Mouse (Mus musculus) midbrain, embryonic 12.5 days (tissue): ENCODE measurements around the gene Exosc6. TPM values are rescaled to one million over a fixed set of nuclear protein-coding genes. Genes with fewer than 3 reads are reported as not detected.
"Not testable (repeated sequence)": the region's sequence is repeated elsewhere in the genome, so short reads cannot be mapped to it uniquely, and the experiment has no call there.

ENCODE experiments used
- ATAC-seq: fragments of 200-750 bp; cut with Nextera tagmentation; 2 replicates; pipeline ENCODE4 v1.8.0; 2017; ENCODE audit warnings: low read depth, moderate TSS enrichment, moderate library complexity; ENCODE audit not compliant: low FRiP score
- H3K27ac ChIP-seq: fragments of 300-500 bp; sonication (generic); replicated peaks from 2 replicates; pipeline ENCODE4 v1.5.1; 2016; ENCODE audit warnings: mild to moderate bottlenecking
- H3K27me3 ChIP-seq: fragments of 300-500 bp; sonication (generic); 2 replicates; pipeline ENCODE4 v1.6.1; 2016; ENCODE audit warnings: mild to moderate bottlenecking
- H3K36me3 ChIP-seq: fragments of 300-500 bp; sonication (generic); 2 replicates; pipeline ENCODE4 v1.6.1; 2016
- H3K4me1 ChIP-seq: fragments of 300-500 bp; sonication (generic); 2 replicates; pipeline ENCODE4 v1.6.1; 2016
- H3K4me2 ChIP-seq: fragments of 300-500 bp; sonication (generic); replicated peaks from 2 replicates; pipeline ENCODE4 v1.6.1; 2016; ENCODE audit warnings: mild to moderate bottlenecking, moderate library complexity
- H3K4me3 ChIP-seq: fragments of 300-500 bp; sonication (generic); 2 replicates; pipeline ENCODE4 v1.5.1; 2016; ENCODE audit warnings: mild to moderate bottlenecking
- H3K9ac ChIP-seq: fragments of 300-500 bp; sonication (generic); replicated peaks from 2 replicates; pipeline ENCODE4 v1.6.1; 2016; ENCODE audit warnings: mild to moderate bottlenecking, moderate library complexity
- H3K9me3 ChIP-seq: fragments of 300-500 bp; sonication (generic); 2 replicates; pipeline ENCODE4 v1.6.1; 2016; ENCODE audit warnings: mild to moderate bottlenecking
- WGBS: fragments of 180-500 bp; shearing (Covaris S2); methylation state at CpG from one replicate; pipeline ENCODE4 v1.1.7; 2016; 5-methylcytosine and 5-hydroxymethylcytosine counted together
- polyA plus RNA-seq: library from polyadenylated mRNA; unstranded; fragments of >200 nt; fragmentation: Nextera tagmentation; extraction: Ambion mirVana; gene quantifications from 2 replicates; pipeline ENCODE4 v1.2.1, GENCODE M21; 2016

Gene Exosc6
- polyA plus RNA-seq, result 0.60 TPM in 1 of 2 replicates, not detected in the other

GRCm38 (mm10) chr8:111056158-111056663 lies at the start of gene Exosc6:
Gene Exosc6, plus strand, starts transcription at chr8:111056339.
- peak; percentile 94 for ATAC-seq
- Histone ChIP-seq H3K27me3 (0 out of 2 replicates have a peak, but pooled peaks cover 5% of the 10 kb centered on the region), H3K4me3 (peak within 1 kb of the TSS; percentile 99), H3K4me1 (peaks cover 17% of the 10 kb centered on the region), H3K27ac (peak within 1 kb of the TSS; percentile 77), H3K9me3 (no peaks in the 10 kb centered on the region), H3K9ac (peak within 1 kb of the TSS; percentile 92), H3K4me2 (peak within 1 kb of the TSS; percentile 100), H3K36me3 (peaks cover 49% of the 10 kb centered on the region)
- under 1% methylated on average over 49 of the region's 68 CpGs for WGBS

DNA sequence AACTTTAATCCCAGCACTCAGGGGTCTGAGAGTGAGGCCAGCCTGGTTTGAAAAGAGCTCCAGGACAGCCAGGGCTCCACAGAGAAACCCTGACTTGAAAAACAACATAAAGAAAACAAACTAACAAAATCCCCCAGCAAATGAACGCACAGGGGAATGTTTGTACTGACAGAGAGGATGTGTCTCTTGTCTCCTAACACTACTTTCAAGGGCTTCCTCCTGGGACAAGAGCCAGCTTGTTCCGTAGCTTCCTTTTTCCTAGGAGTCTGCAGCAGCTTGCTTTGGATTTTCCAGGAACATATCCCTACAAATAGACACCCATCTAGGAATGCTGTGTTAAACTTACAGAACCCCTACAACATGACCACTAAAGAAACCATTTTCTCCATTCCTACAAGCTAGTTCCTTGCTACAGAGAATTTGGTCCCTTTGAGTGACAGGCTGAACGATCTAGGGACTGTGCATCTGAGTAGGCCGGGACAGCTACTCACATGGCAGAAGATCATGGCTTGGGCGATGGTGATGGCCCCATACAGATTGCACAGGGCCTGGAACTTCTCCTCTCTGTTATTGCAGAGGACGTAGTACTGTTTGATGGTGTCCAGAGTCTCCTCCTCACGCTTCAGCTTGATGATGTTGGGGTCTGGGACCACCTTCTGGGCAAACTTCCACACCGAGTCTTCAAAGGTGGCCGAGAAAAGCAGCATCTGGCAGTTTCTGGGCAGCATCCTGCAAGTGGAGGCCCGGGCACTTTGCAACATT lies 45.7 kb upstream of the Exosc6 start:
- H3K4me1 ChIP-seq, H3K9ac ChIP-seq, H3K4me3 ChIP-seq, H3K9me3 ChIP-seq, H3K27me3 ChIP-seq, H3K27ac ChIP-seq, ATAC-seq, H3K4me2 ChIP-seq: not testable (repeated sequence)
- peaks cover 41% of the 10 kb centered on the region for H3K36me3 ChIP-seq
- WGBS, result 93% methylated on average over 9 of the region's 10 CpGs

- not testable (repeated sequence) for H3K27ac ChIP-seq, ATAC-seq, H3K4me1 ChIP-seq, H3K9ac ChIP-seq, H3K36me3 ChIP-seq, H3K9me3 ChIP-seq, H3K4me2 ChIP-seq, H3K4me3 ChIP-seq
- 92% methylated on average over 2 of the region's 2 CpGs for WGBS
- peaks cover 15% of the 10 kb centered on the region; the same call in 1 of the 2 replicates for H3K27me3 ChIP-seq
These were observed 29.5 kb upstream of the Exosc6 start for GRCm38 (mm10) chr8:111026609-111027008.

- Histone ChIP-seq H3K9ac (peak overlapping the region; percentile 77), H3K36me3 (no peaks in the 10 kb centered on the region), H3K27me3 (peaks cover 19% of the 10 kb centered on the region; the same call in 1 of the 2 replicates), H3K9me3 (no peaks in the 10 kb centered on the region), H3K4me3 (peak overlapping the region; percentile 68), H3K4me1 (peaks cover 6% of the 10 kb centered on the region), H3K27ac (0 out of 2 replicates have a peak overlapping the region, but pooled peaks have one; percentile 39), H3K4me2 (peak overlapping the region; percentile 62)
- under 1% methylated on average over 31 of the region's 31 CpGs for WGBS
- peak; percentile 90 for ATAC-seq
These were observed 28.7 kb upstream of the Exosc6 start for GRCm38 (mm10) chr8:111027391-111027937.

DNA sequence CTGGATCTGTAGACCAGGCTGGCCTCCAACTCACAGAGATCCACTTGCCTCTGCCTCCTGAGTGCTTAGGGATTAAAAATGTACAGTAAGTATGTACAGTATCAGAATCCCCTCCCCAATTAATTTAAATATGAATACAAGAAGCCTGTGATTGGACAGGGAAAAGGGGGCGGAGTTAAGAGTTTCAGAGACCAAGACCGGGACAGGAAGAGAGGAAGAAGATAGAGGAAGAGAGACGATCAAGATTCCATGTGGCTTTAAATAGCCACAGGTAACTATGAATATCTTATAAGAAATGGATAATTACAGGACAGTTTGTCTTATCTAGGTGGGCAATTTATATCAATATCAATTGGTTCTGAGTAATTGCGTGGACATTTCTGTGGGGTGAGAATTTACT lies 26.6 kb upstream of the Exosc6 start:
- H3K27ac ChIP-seq, result no peak overlapping the region
- H3K9me3 ChIP-seq, result no peaks in the 10 kb centered on the region
- 65% methylated on average over 4 of the region's 4 CpGs for WGBS
- H3K4me2 ChIP-seq, result no peak overlapping the region
- no peak for ATAC-seq
- H3K27me3 ChIP-seq, result peaks cover 19% of the 10 kb centered on the region; the same call in 1 of the 2 replicates
- H3K36me3 ChIP-seq, result no peaks in the 10 kb centered on the region
- peaks cover 10% of the 10 kb centered on the region for H3K4me1 ChIP-seq
- no peak overlapping the region for H3K4me3 ChIP-seq
- H3K9ac ChIP-seq, result no peak overlapping the region

DNA sequence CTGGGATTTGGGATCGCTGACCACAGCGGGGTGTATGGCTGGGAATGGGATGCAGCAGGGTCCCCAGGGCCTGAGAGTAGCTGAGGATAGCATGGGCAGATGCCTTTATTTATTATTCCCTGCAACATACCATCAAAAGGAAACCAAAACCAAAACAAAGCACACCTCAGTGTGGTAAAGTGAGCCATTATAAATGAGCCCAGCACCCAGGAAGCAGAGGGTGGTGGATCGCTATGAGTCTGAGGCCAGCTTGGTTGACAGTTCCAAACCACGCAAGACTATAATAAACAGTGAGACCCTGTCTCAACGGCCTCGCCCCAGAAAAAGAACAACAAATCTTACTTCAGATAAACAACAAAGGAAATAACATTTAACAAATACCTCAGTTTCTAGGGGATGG lies 26.1 kb upstream of the Exosc6 start:
- H3K36me3 ChIP-seq, result no peaks in the 10 kb centered on the region
- H3K9me3 ChIP-seq, result no peaks in the 10 kb centered on the region
- peaks cover 15% of the 10 kb centered on the region for H3K4me1 ChIP-seq
- ATAC-seq, result no peak
- 87% methylated on average over 6 of the region's 6 CpGs for WGBS
- no peak overlapping the region for H3K9ac ChIP-seq
- no peak overlapping the region for H3K4me3 ChIP-seq
- peaks cover 19% of the 10 kb centered on the region; the same call in 1 of the 2 replicates for H3K27me3 ChIP-seq
- no peak overlapping the region for H3K4me2 ChIP-seq
- H3K27ac ChIP-seq, result no peak overlapping the region

DNA sequence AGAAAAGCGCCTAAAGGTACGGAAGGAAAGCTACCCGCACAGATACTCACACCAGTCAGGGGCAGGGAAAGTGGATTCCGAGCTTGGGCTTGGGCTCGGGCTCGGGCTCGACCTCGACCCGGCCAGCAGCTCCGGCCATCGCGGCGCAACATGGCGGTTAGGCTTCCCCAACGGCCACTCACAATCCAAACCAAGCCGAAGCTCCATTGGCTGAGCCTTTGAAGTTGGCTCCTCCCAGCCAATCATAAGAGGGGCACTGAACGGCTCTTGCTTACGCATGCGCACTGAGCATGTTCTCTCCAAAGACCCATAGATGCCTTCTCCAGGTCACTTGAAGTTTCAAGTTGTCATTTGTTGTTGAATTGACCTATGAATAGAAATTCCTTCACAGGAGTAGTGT lies 24.6 kb upstream of the Exosc6 start, which contains the start of gene Ddx19b:
Ddx19b (minus strand) TSS at position 180 of the 400 bp plus-strand sequence.
- ATAC-seq, result no peak
- peaks cover 4% of the 10 kb centered on the region for H3K36me3 ChIP-seq
- no peaks in the 10 kb centered on the region for H3K9me3 ChIP-seq
- H3K9ac ChIP-seq, result no peak within 1 kb of the TSS
- H3K27me3 ChIP-seq, result peaks cover 19% of the 10 kb centered on the region; the same call in 1 of the 2 replicates
- 92% methylated on average over 19 of the region's 19 CpGs for WGBS
- H3K27ac ChIP-seq, result no peak within 1 kb of the TSS
- peaks cover 27% of the 10 kb centered on the region for H3K4me1 ChIP-seq
- H3K4me3 ChIP-seq, result no peak within 1 kb of the TSS
- H3K4me2 ChIP-seq, result no peak within 1 kb of the TSS

- Histone ChIP-seq H3K36me3 (peaks cover 12% of the 10 kb centered on the region), H3K4me3 (peak within 1 kb of the TSS; percentile 77), H3K9me3 (no peaks in the 10 kb centered on the region), H3K27me3 (peaks cover 19% of the 10 kb centered on the region; the same call in 1 of the 2 replicates), H3K4me1 (peaks cover 24% of the 10 kb centered on the region), H3K9ac (peak within 1 kb of the TSS; percentile 76), H3K4me2 (peak within 1 kb of the TSS; percentile 69), H3K27ac (peak within 1 kb of the TSS; percentile 84)
- no peak for ATAC-seq
- WGBS, result 94% methylated on average over 7 of the region's 7 CpGs
These were observed 23.2 kb upstream of the Exosc6 start, which contains the start of gene Aars for GRCm38 (mm10) chr8:111032916-111033315. Gene Aars, plus strand, starts transcription at chr8:111033144.

DNA sequence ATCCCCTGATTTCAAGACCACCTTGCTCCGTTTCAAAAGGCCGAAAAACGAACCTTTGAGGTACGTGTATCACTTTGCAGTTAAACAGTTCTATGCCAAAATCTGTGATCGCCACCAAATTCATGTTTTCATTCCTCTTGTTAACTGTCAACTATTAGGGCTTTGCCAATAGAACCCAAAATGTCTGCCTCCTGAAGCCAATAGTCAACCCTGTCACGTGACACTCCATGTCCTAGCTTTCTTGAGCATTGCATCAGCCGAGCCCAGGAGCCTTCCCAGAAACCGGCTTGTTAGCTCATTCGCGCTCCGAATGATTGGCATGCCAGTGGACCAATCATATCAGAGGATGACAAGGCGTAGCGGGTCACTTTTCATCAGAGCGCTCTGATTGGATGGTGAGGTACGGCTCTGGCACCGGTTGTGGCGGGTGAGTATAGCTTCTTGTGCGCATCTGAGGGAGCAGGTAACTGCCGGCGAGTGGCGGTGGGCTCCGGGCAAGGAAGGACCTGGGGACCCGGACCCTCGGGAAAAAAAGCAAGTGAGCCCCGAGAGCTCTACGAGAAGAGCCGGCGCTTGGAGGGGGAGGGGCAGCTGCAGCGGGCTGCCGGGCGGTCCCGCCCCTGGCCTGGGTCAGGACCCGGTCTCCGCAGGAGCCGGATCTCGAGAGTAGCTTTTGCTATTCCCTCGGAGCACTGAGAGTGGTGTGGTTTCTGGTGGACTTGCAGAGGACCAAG lies 22.5 kb upstream of the Exosc6 start:
- no peaks in the 10 kb centered on the region for H3K9me3 ChIP-seq
- peaks cover 21% of the 10 kb centered on the region for H3K4me1 ChIP-seq
- WGBS, result 5% methylated on average over 37 of the region's 37 CpGs
- H3K4me3 ChIP-seq, result peak overlapping the region; percentile 77
- H3K27ac ChIP-seq, result peak overlapping the region; percentile 84
- H3K36me3 ChIP-seq, result peaks cover 19% of the 10 kb centered on the region
- peak overlapping the region; percentile 76 for H3K9ac ChIP-seq
- H3K27me3 ChIP-seq, result peaks cover 19% of the 10 kb centered on the region; the same call in 1 of the 2 replicates
- peak; percentile 99 for ATAC-seq
- H3K4me2 ChIP-seq, result peak overlapping the region; percentile 69

- H3K27ac ChIP-seq, result peak overlapping the region; percentile 84
- no peaks in the 10 kb centered on the region for H3K9me3 ChIP-seq
- peak overlapping the region; percentile 69 for H3K4me2 ChIP-seq
- 28% methylated on average over 12 of the region's 12 CpGs for WGBS
- H3K36me3 ChIP-seq, result peaks cover 25% of the 10 kb centered on the region
- H3K27me3 ChIP-seq, result peaks cover 19% of the 10 kb centered on the region; the same call in 1 of the 2 replicates
- H3K4me3 ChIP-seq, result peak overlapping the region; percentile 77
- peak overlapping the region; percentile 76 for H3K9ac ChIP-seq
- peaks cover 21% of the 10 kb centered on the region for H3K4me1 ChIP-seq
- ATAC-seq, result peak; percentile 3; the same call in 1 of the 2 replicates
These were observed 21.9 kb upstream of the Exosc6 start for GRCm38 (mm10) chr8:111034276-111034675.

DNA sequence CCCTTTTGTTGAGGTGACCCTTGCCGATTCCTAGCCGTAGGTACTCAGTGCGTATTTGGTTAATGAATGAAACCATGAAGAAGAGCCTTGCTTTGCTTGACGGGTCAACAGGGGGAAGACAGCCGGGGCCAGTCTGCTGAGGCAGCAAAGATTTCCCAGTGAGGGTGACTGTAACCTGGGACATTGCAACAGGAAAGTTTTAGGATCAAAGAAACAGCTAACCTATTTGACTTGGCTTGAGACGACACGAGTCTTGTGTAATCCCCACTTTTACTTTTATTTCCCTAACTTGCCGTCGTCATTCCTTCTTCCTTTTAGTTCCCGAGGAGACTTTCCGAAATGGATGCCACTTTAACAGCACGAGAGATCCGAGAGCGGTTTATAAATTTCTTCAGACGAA lies 19.5 kb upstream of the Exosc6 start:
- Histone ChIP-seq H3K4me1 (peaks cover 21% of the 10 kb centered on the region), H3K9ac (no peak overlapping the region), H3K4me3 (no peak overlapping the region), H3K27ac (no peak overlapping the region), H3K36me3 (peaks cover 46% of the 10 kb centered on the region), H3K4me2 (no peak overlapping the region), H3K27me3 (peaks cover 4% of the 10 kb centered on the region; the same call in 1 of the 2 replicates), H3K9me3 (no peaks in the 10 kb centered on the region)
- 94% methylated on average over 15 of the region's 15 CpGs for WGBS
- ATAC-seq, result no peak
